Mouse (Mus musculus) right cerebral cortex, postnatal 25 days (tissue): Measurements from ENCODE around the gene Cars2.
"Not testable (repeated sequence)": the region's sequence is repeated elsewhere in the genome, so short reads cannot be mapped to it uniquely, and the experiment has no call there.

Source experiments
- DNase-seq: peaks from one replicate; pipeline ENCODE4 v3.0.0; 2022

Gene Cars2

GRCm38 (mm10) chr8:11555720-11556591 is 5.4 kb upstream of the Cars2 start:
- peak; percentile 100 for DNase-seq

DNA sequence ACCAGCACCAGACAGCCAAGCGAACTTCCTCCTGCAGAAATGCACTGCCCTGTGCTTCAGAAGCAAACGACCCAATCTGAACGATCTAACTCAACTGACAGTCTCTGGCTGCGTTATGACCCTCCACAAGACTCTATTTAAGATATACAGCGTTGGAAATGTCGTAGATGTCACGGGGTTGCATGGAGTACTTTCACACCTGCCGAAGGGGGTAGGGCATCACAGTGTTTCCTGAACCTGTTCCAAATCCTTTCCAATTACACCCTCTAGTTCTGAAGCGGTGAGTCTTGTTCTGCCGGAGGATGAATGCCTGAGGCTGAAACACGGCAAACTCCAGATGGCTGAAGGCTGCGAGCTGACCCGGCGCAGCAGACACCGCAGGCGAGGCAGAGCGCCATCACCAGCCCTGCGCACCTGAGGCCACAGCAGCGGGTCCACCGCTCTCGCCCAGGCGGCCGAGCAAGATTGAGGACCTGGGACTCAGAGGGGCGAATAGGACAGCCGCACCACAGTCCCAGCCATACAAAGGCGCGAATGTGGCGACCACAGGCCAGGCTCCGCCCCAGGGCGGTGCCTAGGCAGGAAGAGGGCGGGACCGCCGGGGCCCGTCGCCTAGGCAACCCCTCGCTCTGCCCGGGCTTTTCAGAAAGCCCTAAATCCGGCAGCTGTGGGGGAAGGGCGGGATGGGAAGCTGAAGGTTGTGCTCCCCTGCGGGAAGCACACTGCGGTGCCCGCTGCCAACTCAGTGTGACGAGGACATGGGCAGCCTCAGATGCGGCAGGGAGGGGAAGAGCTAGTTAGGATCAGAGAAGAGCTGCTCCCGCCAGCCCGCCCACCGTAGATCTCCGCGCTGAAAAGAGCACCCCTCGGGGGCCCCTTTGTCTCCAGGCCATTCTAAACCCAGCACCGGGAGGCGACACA is 4.5 kb upstream of the Cars2 start, which contains the start of gene Ing1:
Gene Ing1 (plus strand): TSS at position 773 of the 921 bp plus-strand sequence.
- DNase-seq: peak; percentile 95

DNA sequence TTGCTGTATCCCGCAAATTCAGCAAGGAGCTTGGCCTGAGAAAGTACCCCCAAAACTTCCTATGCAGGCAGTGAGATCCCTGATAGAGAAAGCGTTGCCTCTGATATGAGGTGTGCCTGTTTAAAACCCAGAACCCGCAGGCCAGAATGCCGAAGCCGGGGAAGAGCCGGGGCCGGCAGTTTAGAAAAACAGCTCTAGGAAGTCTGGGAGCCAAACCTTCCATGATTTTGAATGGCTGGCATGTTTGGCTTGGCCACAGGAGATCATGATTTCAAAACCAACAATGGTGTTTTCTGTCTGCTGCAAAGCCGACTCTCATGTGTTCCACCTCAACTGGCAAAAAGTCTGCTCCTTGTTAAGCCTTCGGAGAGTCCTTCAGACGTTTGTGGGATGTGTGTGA is 1.8 kb upstream of the Cars2 start:
- no peak for DNase-seq

DNA sequence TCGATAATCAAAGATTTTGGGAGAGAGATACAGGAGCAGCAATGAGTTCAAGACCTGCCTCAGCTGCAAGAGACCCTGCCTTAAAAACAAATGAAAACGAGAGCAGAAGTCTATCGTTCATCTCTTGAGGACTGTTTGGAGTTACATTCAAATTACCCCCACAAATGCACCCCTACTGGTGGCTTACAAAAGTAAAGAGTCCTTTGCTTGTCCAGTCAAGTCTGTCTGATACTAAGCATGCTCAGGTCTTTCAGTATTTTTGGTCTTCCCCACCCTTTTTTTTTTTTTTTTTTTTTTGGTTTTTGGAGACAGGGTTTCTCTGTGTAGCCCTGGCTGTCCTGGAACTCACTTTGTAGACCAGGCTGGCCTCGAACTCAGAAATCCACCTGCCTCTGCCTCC is 914 bp upstream of the Cars2 start:
- DNase-seq: not testable (repeated sequence)

DNA sequence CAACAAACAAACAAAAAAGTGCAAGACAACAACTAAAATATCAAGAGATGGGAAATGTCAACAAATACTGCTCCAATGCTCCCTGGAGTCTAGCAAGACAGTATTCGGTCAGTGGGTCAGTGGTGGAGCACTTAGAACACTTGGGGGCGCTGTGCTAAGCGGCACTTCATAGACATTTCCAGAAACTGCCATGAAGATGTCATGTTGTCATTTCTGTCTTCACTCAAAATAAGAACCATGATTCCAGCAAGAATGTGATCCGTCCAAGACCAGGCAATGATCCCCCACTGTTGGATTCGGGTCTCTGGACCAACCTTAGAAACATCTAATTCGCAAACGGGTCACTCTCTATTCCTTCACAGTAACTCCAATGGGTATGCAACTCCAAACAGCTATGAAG is 877 bp downstream of the Cars2 start:
- no peak for DNase-seq

DNA sequence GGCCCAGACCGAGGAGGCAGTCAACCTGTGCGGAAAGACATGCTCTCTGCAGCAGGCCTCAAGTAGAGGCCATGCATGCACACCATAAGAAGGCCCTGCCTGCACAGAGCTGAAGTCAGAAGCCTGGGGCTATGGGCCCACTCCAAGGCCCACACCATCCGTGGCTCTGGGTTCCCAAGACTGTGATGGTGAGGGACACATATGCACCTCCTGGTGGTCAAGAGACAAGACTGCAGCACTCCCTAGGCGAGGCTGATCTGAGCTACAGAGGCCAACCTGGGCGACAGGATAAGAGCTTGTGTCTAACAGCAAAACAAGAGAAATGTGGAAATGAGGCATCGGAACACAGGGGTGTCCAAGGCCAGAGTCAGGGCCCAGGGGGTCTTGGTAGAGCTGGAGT is 3.5 kb downstream of the Cars2 start:
- DNase-seq: no peak

GRCm38 (mm10) chr8:11544386-11544785 is 6.2 kb downstream of the Cars2 start:
- no peak for DNase-seq

GRCm38 (mm10) chr8:11542866-11543265 is 7.7 kb downstream of the Cars2 start:
- no peak for DNase-seq

DNA sequence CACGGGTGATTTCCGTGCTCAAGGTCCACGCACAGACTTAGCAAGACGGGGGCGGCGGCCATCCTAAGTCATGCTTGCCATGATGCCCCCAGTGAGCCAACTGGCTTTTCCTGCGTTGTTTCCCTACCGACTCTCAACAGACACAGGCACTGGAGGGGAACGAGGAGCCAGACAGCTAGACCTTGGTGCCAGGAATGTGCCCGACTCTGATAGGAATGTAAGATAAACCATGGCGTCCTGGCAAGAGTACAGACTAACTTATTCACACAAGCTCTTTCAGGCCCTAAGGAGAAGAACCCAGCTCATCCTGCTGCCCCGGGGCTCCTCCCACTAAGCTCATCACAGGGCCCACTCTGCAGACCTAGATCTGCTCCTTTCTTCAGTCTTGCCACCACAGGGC is 8.6 kb downstream of the Cars2 start:
- DNase-seq: no peak

DNA sequence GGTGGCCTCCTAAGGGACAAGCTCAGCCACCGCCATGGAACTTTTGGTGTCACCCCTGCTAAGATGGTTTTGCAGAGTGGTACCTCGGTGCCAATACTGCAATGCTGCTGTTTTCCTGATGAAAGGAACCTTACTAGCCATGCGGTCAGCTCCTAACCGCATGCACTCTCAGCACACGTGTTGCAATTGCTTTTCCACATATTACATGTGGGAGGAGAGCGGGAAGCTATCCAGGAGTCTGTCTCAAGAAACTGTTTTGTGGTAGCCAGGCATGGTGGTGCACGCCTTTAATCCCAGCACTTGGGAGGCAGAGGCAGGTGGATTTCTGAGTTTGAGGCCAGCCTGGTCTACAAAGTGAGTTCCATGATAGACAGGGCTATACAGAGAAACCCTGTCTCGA is 10.4 kb downstream of the Cars2 start:
- no peak for DNase-seq

DNA sequence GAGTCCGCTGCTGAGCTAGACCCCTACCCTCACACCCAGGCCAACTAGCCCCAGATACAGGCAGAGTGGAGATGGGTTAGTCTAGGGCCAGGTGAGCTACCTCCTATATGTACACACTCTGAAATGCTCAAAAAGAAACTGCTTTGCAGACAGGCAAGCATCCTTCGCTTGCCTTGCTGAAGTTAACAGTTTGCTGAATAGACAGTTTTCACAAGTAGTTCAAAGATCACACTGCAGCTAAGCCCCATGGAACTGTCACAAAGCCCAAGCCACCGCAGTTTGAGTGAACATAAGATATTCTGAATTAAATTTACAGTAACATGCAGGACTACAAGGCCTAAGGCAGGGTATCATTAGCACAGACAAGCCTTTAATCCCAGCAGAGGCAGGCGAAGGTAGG is 11.5 kb downstream of the Cars2 start:
- DNase-seq: no peak

DNA sequence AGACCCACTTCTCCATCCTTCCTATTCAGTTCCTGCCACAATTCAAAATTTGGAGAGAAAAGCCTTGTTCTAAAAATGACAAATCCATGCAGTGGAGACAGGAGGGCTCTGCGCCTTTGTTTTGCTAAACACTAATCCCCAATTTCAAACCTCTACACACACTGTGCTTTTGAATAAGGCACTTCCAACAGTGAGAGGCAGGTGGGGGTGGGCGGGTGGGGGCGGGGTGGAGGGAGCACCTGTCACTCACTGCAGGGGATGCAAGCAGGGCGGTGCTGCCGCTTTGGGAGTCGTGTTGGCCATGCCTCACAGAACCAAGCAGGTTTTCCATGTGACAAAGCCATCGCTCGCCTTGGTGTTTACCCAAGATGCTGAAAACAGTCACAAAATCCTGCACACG is 16.1 kb downstream of the Cars2 start:
- DNase-seq: no peak

- DNase-seq: no peak
Measured at GRCm38 (mm10) chr8:11530849-11531248, 19.7 kb downstream of the Cars2 start.

DNA sequence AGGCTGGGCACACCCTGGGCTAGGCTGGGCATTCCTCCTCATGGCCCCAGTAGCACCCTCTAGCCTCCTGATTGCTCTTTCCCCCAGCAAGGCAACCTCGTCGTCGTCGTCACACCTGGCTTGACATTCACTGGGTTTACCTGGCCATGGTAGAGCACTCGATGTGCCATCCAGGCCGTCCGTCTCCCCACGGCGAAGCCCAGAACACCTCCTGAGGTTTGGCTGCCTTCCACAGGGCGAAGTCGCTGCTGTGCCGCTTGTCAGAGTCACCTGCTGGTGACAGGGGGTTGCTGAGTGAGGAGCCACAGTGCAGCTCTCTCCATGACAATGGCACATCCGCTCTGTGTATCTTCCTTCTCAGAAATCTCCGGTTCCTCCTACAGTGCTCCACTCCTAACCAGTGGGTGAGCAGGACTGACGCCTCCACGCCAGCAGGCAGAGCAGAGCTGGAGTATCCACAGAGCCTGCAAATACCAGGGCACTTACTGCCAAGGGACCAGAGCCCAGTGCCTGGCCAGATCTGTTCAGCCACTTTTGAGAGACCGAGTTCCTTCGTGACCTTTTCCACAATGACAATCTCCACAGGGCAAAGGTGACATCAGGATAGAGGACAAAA is 20.3 kb downstream of the Cars2 start:
- no peak for DNase-seq

GRCm38 (mm10) chr8:11523331-11523730 is 27.3 kb downstream of the Cars2 start:
- DNase-seq: no peak

GRCm38 (mm10) chr8:11518676-11519075 is 31.9 kb downstream of the Cars2 start:
- DNase-seq: no peak

GRCm38 (mm10) chr8:11518056-11518396 is 32.6 kb downstream of the Cars2 start:
- DNase-seq: no peak

DNA sequence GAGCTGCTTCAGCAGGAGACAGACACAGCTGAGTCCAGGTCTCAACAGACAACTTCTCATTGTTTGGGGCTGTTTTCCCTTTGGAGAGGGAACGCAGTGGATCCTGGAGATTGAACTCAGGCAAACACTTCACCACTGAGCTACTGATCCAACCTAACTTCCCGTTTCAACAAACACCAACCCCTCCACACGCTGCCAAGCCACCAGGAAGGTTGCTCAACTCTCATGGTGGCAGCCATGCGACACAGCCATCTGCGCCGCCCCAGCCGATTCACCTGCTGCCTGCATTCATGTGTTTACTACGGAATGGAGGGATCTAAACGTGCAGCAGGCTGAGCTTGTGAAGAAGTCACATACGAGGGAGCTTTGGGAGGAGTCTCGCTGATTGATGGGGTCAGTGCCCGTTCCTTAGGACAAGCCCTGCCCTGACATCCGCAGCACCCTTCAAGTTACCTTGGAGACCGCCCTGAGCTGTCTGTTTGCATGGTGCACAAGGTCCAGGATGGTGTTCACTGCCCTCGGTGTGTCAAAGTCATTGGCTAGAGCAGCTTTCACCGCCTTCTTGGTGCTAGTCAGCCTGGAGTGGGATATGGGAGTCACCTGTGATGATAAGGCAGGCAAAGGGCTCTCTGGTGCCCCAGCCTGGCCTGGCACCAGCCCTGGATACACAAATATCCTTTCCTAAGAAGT is 33.1 kb downstream of the Cars2 start:
- DNase-seq: no peak

DNA sequence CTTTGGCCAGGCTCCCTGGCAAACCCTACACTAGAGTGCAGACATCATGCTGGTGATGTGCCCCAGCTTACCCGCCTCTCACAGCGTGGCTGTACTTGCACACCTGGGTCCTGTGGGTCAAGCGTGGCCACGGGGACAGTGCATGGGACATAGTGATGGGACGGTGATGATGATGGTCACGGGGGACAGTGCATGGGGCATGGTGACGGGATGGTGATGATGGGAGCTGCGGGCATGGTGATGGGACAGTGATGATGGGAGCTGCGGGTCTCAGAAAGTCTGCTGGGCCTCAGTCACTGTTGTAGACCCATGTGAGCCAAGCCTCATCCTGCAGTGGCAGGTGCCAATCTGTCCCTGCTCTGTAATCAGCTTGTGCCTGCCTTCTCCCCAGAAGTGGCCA is 34.3 kb downstream of the Cars2 start:
- no peak for DNase-seq

DNA sequence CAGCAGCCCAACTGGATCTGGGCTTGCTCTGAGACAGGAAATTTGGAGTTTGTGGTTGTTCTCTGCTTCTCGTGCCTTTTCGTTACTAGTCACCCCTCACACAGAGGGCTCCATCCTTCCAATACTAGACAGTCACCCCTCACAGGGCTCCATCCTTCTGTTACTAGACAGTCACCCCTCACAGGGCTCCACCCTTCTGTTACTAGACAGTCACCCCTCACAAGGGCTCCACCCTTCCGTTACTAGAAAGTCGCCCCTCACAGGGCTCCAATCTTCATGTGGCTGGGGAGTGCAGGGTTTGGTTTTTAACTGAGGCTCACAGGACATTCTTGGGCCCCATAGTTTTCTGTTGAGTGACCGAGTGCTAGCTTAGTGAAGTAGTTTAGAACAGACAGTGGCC is 37.3 kb downstream of the Cars2 start:
- no peak for DNase-seq

GRCm38 (mm10) chr8:11512711-11513110 is 37.9 kb downstream of the Cars2 start:
- no peak for DNase-seq

GRCm38 (mm10) chr8:11510971-11511370 is 39.6 kb downstream of the Cars2 start:
- no peak for DNase-seq

- no peak for DNase-seq
Measured at GRCm38 (mm10) chr8:11508880-11509279, 41.7 kb downstream of the Cars2 start.
